Mouse (Mus musculus) cortical plate, adult 2 months (tissue): ENCODE measurements around the gene Naaladl2. TPM values are rescaled to one million over a fixed set of nuclear protein-coding genes. Genes with fewer than 3 reads are reported as not detected.

Experiments
- H3K27ac ChIP-seq: fragments of 200-500 bp; 2 replicates; pipeline ENCODE4 v1.5.1; 2012; ENCODE audit warnings: low read length, control low read depth, inconsistent platforms; ENCODE audit not compliant: insufficient read depth
- H3K4me1 ChIP-seq: fragments of 200-500 bp; 2 replicates; pipeline ENCODE4 v1.6.1; 2011; ENCODE audit warnings: low read length; ENCODE audit not compliant: control insufficient read depth, insufficient read depth
- H3K4me3 ChIP-seq: fragments of 200-500 bp; 2 replicates; pipeline ENCODE4 v1.5.1; 2011; ENCODE audit warnings: mild to moderate bottlenecking, low read length, control low read depth; ENCODE audit not compliant: insufficient read depth
- CTCF ChIP-seq: fragments of 200-500 bp; IDR thresholded peaks from 2 replicates; pipeline ENCODE4 v1.5.1; 2011; ENCODE audit warnings: mild to moderate bottlenecking, control low read depth, low read length; ENCODE audit not compliant: insufficient read depth; ENCODE audit errors: extremely low read depth
- POLR2A ChIP-seq: fragments of 200-500 bp; IDR thresholded peaks from 2 replicates; pipeline ENCODE4 v1.6.1; 2011; ENCODE audit warnings: mild to moderate bottlenecking, low read length, control low read depth; ENCODE audit not compliant: insufficient read depth; ENCODE audit errors: extremely low read depth
- polyA plus RNA-seq: library from polyadenylated mRNA; depleted of rRNA; stranded (reverse); fragments of >200 nt; gene quantifications from 2 replicates; pipeline ENCODE4 v1.2.3, GENCODE M21; 2012

The Naaladl2 gene
- polyA plus RNA-seq, 1 experiment = 1.0 TPM

- H3K4me3 ChIP-seq = no peak overlapping the region
- no peaks in the 10 kb centered on the region for H3K4me1 ChIP-seq
- H3K27ac ChIP-seq = no peak overlapping the region
- TF ChIP-seq POLR2A = no peak
- no peak for TF ChIP-seq CTCF
These were observed 711.3 kb downstream of the Naaladl2 start for GRCm38 (mm10) chr3:24432761-24433160.

GRCm38 (mm10) chr3:24391737-24392136 lies 752.3 kb downstream of the Naaladl2 start:
- Histone ChIP-seq H3K27ac (no peak overlapping the region), H3K4me1 (no peaks in the 10 kb centered on the region), H3K4me3 (no peak overlapping the region)
- no peak for TF ChIP-seq POLR2A
- no peak for TF ChIP-seq CTCF

- Histone ChIP-seq H3K4me3 (no peak overlapping the region), H3K4me1 (no peaks in the 10 kb centered on the region), H3K27ac (no peak overlapping the region)
- TF ChIP-seq POLR2A (no peak), CTCF (no peak)
These were observed 752.8 kb downstream of the Naaladl2 start for GRCm38 (mm10) chr3:24391311-24391710.

GRCm38 (mm10) chr3:24355010-24355409 lies 789.1 kb downstream of the Naaladl2 start:
- TF ChIP-seq CTCF (no peak), POLR2A (no peak)
- Histone ChIP-seq H3K4me3 (no peak overlapping the region), H3K4me1 (no peaks in the 10 kb centered on the region), H3K27ac (no peak overlapping the region)

- Histone ChIP-seq H3K4me1 (no peaks in the 10 kb centered on the region; the same call in 1 of the 2 replicates), H3K4me3 (no peak overlapping the region), H3K27ac (no peak overlapping the region)
- no peak for TF ChIP-seq POLR2A
- 0 out of 2 replicates have a peak, but pooled peaks have one; percentile 9 for TF ChIP-seq CTCF
These were observed 822.3 kb downstream of the Naaladl2 start for GRCm38 (mm10) chr3:24321489-24322405.

GRCm38 (mm10) chr3:24314658-24315297 lies 829.3 kb downstream of the Naaladl2 start:
- TF ChIP-seq CTCF (no peak), POLR2A (no peak)
- H3K4me3 ChIP-seq = no peak overlapping the region
- H3K4me1 ChIP-seq = no peaks in the 10 kb centered on the region
- H3K27ac ChIP-seq = no peak overlapping the region

- H3K4me3 ChIP-seq = no peak overlapping the region
- TF ChIP-seq POLR2A (no peak), CTCF (no peak)
- no peaks in the 10 kb centered on the region for H3K4me1 ChIP-seq
- no peak overlapping the region for H3K27ac ChIP-seq
These were observed 918.6 kb downstream of the Naaladl2 start for GRCm38 (mm10) chr3:24225418-24225817.

GRCm38 (mm10) chr3:24217476-24217875 lies 926.6 kb downstream of the Naaladl2 start:
- no peak for TF ChIP-seq CTCF
- no peak for TF ChIP-seq POLR2A
- H3K27ac ChIP-seq = no peak overlapping the region
- no peak overlapping the region for H3K4me3 ChIP-seq
- no peaks in the 10 kb centered on the region for H3K4me1 ChIP-seq

GRCm38 (mm10) chr3:24166531-24166930 lies 977.5 kb downstream of the Naaladl2 start:
- Histone ChIP-seq H3K27ac (no peak overlapping the region), H3K4me1 (no peaks in the 10 kb centered on the region), H3K4me3 (no peak overlapping the region)
- TF ChIP-seq CTCF (no peak), POLR2A (no peak)
